Mouse (Mus musculus) lung, postnatal 36 days (tissue): ENCODE results near the gene Agap2.
"Not testable (repeated sequence)": the region's sequence is repeated elsewhere in the genome, so short reads cannot be mapped to it uniquely, and the experiment has no call there.

Experiments
- DNase-seq: peaks from one replicate; pipeline ENCODE4 v3.0.0; 2022; ENCODE audit warnings: mixed read lengths

The Agap2 gene

GRCm38 (mm10) chr10:127059968-127060916 is 14.8 kb upstream of the Agap2 start, which contains the start of gene March9:
TSS of gene March9 (minus strand) at chr10:127060184.
- DNase-seq: peak; percentile 86

GRCm38 (mm10) chr10:127061085-127061484 is 14.0 kb upstream of the Agap2 start:
- DNase-seq: no peak

- no peak for DNase-seq
These were observed 13.6 kb upstream of the Agap2 start for GRCm38 (mm10) chr10:127061513-127061912.

GRCm38 (mm10) chr10:127062101-127062500 is 13.0 kb upstream of the Agap2 start:
- not testable (repeated sequence) for DNase-seq

GRCm38 (mm10) chr10:127062503-127062902 is 12.6 kb upstream of the Agap2 start:
- peak; percentile 35 for DNase-seq

GRCm38 (mm10) chr10:127063239-127063872 is 11.7 kb upstream of the Agap2 start, which contains the start of gene Cdk4:
TSS of gene Cdk4 (plus strand) at chr10:127063534.
- DNase-seq: peak; percentile 98

GRCm38 (mm10) chr10:127063913-127064870 is 10.9 kb upstream of the Agap2 start:
- DNase-seq: no peak

- no peak for DNase-seq
These were observed 9.1 kb upstream of the Agap2 start for GRCm38 (mm10) chr10:127065981-127066380.

- DNase-seq: no peak
These were observed 8.5 kb upstream of the Agap2 start for GRCm38 (mm10) chr10:127066519-127067018.

- DNase-seq: no peak
These were observed 6.6 kb upstream of the Agap2 start for GRCm38 (mm10) chr10:127068360-127069038.

GRCm38 (mm10) chr10:127069281-127070189 is 5.5 kb upstream of the Agap2 start:
- no peak for DNase-seq

GRCm38 (mm10) chr10:127070190-127071121 is 4.6 kb upstream of the Agap2 start, which contains the start of gene Tspan31:
TSS of gene Tspan31 (minus strand) at chr10:127070264.
- DNase-seq: peak; percentile 98

- no peak for DNase-seq
These were observed 3.9 kb upstream of the Agap2 start for GRCm38 (mm10) chr10:127071203-127071602.

- not testable (repeated sequence) for DNase-seq
These were observed 2.8 kb upstream of the Agap2 start for GRCm38 (mm10) chr10:127072270-127072669.

GRCm38 (mm10) chr10:127072969-127073368 is 2.1 kb upstream of the Agap2 start:
- DNase-seq: not testable (repeated sequence)

GRCm38 (mm10) chr10:127073981-127074380 is 1.1 kb upstream of the Agap2 start:
- DNase-seq: no peak

- no peak for DNase-seq
These were observed 567 bp downstream of the Agap2 start for GRCm38 (mm10) chr10:127075651-127076050.

GRCm38 (mm10) chr10:127076082-127076481 is 998 bp downstream of the Agap2 start:
- peak; percentile 57 for DNase-seq

- no peak for DNase-seq
These were observed 2.4 kb downstream of the Agap2 start for GRCm38 (mm10) chr10:127077515-127077914.
